Mouse (Mus musculus) kidney, postnatal 36 days (tissue): ENCODE measurements around the gene Mapk7.

Source experiments
- DNase-seq, 2 experiments: peaks; one replicate each; pipeline ENCODE4 v3.0.0; 2021 to 2022; ENCODE audit warnings: mixed read lengths in 2 of 2

Gene Mapk7

DNA sequence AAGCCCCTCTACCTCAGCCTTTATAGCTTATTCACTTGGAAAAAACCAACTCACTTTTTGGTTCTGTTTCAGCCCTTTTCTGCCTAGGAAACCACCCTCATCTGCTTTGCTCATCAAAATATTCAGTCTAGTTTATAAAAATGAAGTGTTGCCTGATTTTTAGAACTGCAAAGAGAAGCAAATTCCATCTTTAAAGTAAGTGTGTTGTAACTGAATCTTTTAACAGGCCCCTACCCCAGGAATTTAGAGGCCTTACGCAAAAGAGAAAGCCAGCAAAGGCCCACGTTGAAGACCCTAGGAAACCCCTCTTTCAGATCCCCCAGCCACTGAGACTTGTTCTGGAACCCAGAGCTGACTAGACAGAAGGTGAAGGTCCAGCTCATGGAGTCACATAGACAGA, 30.1 kb downstream of the Mapk7 start:
- no peak for DNase-seq

DNA sequence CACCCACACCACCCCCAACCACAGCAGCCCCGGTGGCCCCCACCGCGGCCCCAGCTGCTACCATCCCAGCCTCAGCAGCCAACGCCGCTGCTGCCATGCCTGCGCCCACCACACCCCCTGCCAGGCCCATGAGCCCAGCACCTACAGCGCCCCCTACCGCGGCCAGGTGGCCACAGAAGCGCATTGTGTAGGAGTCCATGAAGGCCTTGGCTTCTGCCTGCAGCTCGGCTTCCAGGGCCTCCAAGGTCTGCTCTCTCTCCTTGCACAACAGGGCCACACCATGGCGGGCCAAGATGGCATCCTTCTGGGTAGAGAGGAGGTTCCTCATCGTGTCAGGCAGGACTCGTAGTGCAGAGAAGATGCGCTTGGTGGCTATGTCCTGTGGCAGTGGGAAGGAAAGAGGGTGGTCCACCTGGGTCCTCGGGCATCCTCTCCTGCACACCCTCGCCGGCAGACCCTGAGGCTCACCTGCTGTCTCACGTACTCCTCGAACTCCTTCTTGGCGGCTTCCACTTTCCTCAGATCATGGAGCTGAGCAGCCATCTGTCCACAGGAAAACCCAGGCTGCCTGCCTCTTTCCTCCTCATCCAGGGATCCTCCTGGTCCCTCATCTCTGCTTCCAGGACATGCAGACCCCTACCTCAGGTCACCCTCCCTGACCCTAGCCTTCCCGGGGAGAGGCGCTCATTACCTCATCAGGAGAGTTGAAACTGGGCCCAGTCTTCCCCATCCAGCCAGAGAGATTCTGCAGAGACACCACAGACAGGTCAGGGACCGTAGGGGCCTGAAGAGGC, 44.5 kb downstream of the Mapk7 start:
- DNase-seq, result peak in 1 of 2 experiments; percentile 19

DNA sequence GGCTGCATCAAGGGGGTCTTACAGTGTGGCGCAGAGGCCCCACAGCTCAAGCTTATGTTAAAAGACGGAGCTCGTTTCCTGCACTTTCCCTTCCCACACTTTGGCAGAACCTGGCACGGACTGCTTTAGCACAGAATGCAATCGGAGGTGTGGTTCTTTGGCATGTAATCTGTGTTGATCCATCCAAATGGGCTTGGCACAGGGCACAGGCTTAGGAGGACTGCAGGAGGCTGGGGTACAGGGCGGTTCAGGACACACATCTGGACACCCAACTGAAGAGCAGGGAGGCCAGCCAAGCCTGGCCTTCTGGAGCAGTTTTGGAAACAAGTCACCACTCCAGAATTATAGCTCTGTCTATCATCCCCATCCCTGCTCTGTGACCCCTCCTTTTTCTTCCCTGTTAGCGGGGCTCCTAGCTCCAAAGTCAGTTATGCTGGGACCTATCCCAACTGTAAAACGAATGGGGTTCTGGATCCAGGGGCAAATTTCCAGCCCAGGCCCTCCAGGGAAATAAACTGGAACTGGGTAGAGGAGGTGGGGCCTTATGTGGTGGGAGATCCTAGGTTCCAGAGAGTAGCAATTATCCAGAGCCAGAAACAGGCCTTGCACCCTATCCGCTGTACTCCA, 45.5 kb downstream of the Mapk7 start:
- no peak for DNase-seq

DNA sequence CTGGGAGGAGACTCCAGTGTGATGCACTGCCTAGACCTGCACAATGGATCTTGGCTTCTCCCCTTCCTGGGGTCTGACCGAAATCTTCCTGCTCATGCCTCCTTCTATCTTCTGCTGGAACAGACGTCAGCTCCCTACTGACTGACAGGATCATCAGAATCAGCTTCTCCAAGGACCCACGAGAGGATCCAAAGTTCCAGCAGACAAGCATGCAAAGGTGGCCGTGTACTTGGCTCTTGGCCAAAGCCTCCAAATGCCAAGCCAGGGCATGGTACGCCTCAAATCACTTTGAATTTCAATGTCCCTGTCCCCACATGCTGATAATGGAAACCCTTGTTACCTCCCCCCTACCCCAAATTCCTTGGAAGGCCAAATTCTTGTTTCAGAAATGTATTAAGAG, 46.2 kb downstream of the Mapk7 start:
- DNase-seq, result peak in 1 of 2 experiments; percentile 22

DNA sequence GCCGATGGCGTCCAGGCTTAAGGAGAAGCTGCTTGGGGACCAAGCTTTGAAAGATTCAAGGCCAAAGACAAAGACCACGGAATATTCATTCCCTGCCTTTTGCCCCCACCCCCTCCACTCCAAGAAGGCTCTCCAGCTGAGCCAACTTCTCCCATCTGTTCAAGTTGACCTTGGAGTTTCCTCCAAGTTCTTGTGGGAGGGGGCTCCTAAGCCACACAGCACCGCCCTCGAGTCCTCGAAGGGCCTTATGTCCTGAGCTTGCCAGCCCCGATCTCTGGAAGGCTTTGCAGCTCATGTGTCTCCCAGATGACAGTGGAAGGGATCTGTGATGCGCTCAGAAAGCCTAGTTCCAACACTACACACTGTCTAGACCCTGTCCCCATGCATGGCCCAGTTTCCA, 46.9 kb downstream of the Mapk7 start:
- DNase-seq, result no peak

DNA sequence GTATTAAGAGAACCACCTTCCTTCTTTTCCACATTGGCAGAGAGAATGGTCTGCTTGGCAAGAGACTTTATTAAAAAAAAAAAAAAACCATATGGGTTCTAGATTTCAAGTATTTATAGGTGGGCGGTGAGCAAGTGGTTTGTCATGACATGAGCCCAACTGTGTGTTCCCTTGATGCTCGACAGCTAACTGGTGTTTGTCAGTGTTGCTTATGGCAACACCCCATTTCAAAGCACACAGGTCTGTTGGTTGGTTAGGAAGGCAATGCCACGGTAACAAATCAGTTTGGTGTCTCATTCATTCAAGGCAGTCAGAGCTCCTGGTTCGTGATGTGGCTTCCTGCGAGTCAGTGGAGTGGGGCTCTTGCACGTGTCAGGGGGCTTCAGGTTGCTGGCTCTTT, 50.4 kb downstream of the Mapk7 start:
- DNase-seq, result no peak

DNA sequence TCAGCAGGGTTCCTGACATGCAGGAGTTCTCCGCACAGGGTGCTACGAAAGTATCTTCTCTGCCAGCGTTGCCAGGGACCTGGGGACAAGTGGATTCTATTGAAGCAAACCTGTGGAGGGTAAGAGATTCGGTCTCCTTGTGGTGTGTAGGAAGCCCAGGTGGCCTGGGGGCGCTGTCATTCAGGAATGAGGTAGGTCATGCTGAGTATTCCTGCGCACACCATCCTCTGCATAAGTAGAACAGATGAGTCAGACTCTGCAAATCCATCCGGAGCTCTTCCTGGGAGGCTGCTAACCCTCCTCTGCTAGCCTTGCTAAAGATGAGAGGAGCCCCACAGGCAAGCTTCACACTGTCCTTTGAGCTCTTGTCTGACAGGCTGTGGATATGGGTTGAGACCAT, 52.5 kb downstream of the Mapk7 start:
- no peak for DNase-seq

DNA sequence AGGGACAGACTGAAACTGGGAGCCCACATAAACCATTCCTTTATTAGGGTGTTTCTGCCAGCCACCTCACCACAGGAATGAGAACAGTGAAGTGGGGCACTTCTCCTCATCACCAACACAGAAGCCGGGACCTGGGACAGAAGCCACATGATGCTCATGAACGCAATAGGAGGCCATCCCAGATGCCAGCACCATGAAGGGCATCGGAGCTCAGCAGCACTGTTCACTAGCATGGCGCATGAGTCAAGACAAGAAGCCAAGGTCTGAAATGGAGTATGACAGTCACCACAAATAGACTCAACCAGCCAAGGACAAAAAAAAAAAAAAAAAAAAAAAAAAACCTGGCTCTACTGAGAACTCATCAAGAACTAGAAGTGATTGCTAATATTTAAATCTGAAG, 53.8 kb downstream of the Mapk7 start:
- no peak for DNase-seq

DNA sequence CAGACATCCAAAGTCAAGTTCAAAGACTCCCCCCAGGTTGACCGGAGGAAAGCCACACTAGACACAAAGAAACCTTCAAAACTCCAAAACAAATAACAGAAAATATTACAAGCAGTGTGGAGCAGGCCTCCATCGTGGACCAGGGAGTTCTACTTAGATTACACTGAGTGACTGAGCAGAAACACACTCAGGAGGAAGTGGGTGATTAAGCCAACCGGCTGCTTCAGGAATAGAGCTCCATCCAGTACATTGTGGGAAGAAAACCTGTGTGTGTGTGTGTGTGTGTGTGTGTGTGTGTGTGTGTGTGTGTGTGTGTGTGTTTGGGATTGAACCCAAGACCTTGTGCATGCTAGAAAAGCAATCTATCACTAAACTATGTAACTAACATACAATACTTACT, 55.0 kb downstream of the Mapk7 start:
- no peak for DNase-seq
